Mouse (Mus musculus) induced T-regulatory cell, adult 2 months (primary cell): Measurements from ENCODE around the gene Brix1.

Experiments used
- DNase-seq: peaks from one replicate; pipeline ENCODE4 v3.0.0-alpha.2; 2012; ENCODE audit warnings: low read depth

Brix1 gene

DNA sequence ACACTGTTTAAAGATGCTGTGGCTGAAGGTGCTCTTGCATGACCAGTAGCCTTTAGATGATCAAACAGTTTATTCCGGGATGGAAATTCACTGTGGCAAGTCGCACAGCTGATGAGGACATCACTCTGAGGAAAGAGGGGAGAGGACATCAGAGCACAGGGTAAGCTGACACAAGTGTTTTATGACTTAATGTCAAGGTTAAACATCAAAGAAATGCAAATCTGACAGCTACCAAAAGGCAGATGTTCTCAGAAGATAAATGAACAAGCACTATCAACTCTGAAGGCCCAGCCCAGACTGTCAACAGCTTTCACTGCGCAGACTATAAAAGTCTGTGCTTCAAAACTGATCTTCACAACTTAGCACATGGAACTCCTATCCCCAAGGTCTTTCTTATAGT lies 38.6 kb downstream of the Brix1 start:
- DNase-seq = no peak

DNA sequence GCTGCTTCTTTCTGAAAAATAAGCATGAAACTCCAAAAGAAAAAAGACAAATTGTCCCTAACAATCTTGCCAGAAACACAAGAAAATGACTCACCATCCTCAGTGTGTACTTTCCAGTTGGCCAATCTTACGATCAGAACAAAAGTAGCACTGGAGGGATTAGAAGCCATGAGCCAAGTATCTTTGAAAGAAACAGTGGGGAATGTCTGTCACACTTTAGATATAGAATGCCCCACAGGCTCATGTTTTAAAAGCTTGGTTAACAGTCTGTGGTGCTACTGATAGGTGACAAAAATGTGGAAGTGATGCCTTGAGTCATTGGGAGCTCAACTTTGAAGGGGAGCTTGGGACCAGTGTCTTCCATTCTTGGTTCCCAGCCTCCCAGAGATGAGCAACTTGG lies 43.5 kb downstream of the Brix1 start:
- DNase-seq = no peak

DNA sequence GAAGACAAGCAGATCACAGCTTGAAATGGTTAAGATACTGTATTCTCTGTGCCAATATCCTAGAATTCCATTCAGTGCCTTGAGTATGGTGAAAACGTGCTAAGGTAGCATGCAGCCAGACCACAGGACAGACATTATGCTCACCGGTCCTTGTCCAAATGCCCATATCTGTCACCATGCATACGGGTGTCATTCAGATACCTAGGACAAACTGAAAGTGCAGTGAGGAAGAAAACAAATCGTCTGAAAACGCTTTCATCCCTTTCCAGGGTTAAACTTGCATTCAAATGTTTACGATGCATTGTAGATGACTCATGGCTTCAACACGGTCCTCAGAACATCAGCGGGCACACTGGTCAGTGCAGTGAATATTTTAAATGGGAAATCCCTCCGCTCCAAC lies 44.3 kb downstream of the Brix1 start:
- DNase-seq = no peak

DNA sequence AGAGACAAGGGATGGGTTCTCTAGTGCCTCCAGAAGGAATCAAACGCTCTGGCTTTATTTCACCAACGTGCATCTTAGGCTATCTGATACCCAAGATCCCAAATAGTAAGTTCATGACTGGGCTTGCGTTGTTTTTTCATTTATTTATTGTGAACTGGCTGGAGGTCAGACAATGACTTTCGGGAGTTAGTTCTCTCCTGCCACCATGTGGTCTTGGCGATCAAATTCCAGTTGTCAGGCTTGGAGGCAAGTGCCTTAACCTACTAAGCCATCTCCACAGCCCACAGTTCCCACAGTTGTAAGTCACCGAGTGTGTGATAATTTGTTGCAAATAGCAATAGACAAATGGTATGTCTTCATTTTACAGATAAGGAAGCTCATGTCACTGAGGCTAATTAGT lies 45.8 kb downstream of the Brix1 start:
- no peak for DNase-seq

DNA sequence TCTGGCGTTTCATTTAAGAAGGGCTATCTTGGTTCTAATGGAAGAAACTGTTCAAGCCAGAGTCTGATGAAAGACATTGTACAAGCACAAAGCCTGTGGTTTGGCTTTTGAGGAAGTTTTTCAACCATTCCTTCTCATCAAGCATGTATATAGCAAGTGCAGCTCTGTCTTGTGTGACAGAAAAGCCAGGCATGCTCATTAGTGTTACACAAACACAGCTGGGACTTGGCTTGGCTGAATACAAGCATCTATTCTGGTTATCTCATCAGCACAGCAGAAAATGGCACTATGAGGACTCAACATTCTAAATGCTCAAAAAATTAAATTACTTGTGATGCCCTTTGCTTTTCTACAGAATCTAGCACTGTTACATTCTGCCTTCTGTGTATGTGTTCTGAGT lies 48.9 kb downstream of the Brix1 start:
- no peak for DNase-seq

DNA sequence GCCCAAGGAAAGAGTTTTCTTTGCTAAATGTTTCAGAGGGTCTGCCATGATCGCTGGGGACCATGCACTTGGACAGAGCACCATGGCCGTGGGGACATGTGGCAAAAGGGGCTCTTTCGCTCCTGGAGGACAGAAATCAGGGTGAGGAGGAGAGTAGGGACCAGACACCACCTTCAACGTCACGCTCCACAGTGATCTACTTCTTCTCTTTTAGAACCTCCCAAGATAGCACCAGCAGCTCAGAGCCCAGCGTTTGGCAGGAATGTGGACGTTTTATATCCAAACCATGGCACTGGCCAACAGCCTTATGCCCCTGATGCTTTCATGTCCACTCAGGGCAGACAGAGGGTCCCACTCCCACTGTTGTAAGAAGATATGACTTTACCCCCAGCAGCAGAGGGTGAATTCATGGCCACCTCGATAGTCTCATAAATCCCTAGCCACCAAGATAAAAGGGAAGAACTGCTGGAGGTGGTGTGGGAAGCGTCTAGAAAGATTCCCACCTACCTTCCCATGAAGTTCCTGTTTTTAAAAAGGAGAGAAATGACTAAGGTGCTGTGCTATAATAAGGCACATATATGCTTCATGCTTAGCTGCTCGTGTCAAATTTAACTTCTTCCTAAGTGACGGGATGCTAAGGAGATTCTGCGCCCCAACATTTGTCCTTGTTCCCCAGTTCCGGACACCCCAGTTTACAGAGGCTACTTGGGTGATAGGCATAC lies 59.0 kb downstream of the Brix1 start:
- no peak for DNase-seq

DNA sequence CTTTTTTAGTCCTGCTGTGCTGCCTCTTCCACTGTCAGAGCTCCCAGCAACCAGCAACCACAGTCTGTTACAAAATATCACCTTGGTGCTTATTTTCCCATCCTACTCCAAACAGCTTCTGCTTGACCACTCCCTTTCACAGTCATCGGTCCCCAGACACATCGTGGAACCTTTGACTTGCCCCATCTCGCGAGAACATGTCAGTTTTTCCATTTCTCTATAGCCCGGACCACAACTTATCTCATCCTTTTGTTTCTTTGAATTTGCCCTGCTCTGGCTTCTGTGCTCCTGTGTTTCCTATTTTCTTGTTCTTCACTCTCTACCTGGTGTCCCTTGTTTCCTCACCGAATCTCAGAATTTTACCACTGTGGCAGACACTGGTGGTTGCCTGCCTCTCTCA lies 59.6 kb downstream of the Brix1 start:
- no peak for DNase-seq
